Mouse (Mus musculus) yolk sac, embryonic 10.5 days (tissue): Measurements from ENCODE around the gene Hist1h3a.

Experiments used
- DNase-seq: peaks from one replicate; pipeline ENCODE4 v3.0.0-alpha.2; 2017; ENCODE audit warnings: low spot score

Hist1h3a gene

GRCm38 (mm10) chr13:23759251-23759771 is 2.9 kb downstream of the Hist1h3a start:
- DNase-seq = no peak

DNA sequence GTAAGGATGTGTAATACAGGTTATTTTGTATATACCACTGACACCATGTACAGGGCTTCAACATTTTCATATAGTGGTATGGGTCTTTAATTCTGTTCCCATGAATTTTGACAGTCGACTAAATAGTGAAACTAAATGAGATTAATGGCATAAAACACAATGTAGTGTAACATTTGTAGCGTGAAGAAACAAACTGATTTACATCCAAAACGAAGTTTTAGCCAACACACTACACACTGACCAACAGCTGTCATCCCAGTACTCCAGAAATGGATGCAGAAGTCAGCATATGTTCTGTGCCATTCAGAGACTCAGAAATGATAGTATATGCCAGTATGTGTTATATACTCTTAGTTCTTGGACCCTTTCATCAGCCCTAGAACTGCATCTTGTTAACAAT is 4.3 kb downstream of the Hist1h3a start:
- DNase-seq = no peak

GRCm38 (mm10) chr13:23757211-23757773 is 4.9 kb downstream of the Hist1h3a start:
- DNase-seq = peak; percentile 82

DNA sequence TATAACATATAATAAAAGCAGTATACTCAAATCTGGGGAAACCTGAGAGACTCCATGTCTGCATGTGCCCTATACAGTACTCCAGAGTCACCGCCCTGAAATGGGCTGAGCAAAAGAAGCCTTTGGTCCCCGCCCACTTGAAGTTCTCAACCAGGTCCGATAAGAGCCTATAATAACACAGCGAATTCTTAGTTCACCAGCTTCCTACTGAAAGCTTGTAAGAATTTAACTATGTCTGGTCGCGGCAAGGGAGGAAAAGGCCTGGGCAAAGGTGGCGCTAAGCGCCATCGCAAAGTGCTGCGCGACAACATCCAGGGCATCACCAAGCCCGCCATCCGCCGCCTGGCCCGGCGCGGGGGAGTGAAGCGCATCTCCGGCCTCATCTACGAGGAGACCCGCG is 5.4 kb downstream of the Hist1h3a start, which contains the start of gene Hist1h4b:
Gene Hist1h4b, plus strand, starts transcription at position 224 of the 400 bp plus-strand sequence.
- peak; percentile 97 for DNase-seq

GRCm38 (mm10) chr13:23755000-23755399 is 7.2 kb downstream of the Hist1h3a start:
- DNase-seq = no peak

DNA sequence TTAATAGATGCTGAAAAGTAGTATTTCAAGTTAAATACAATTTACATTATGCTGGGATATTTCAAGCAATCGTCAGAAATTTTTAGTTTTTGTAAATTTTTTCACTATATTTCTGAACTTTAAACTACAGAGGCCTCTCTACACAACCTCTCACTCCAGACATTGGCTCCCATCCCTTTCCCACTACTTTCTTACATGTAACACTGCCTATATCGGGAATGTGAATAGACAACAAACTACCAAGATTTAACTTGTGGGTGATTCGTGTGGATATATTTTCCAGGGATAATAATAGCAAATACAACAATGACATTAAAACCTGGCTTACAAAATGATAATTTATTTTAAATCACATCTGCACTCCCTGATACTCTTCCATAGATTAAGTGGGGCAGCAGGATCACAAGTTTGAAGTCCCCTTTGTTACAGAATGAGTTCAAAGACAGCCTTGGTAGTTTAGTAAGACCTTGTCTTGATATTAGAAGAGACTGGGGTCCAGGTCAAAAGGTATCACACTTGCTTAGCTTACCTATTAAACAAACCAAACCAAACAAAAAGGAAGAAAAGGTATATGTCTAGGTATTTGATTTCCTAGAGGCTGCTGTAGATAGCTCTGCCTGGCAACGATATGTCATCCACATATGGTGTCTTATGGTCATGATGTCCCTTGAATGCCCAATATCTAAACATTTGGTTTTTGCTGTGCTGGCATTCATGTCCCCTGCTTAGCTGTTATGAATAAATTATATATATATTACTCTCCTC is 8.7 kb downstream of the Hist1h3a start:
- DNase-seq = peak; percentile 5

DNA sequence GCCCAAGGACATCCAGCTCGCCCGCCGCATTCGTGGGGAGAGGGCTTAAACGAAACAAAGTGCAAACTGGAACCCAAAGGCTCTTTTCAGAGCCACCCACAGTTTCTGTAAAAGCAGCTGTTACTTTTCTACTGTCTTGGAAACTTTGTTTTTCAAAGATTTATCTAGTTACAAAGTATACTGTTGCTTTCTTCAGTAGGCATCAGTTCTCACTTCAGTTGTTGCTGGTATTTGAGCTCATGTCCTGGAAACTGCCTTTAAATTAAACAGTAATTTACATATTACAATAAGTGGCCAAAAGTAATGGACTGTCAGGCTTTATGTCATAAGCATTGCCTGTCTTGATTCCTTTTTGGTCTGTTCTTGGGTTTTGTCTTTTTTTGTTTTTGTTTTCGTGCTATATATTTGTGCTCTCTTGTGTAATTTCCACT is 9.4 kb downstream of the Hist1h3a start:
- DNase-seq = peak; percentile 45

GRCm38 (mm10) chr13:23752067-23752741 is 10.0 kb downstream of the Hist1h3a start, which contains the start of gene Hist1h3b:
Gene Hist1h3b, plus strand, starts transcription at chr13:23752267.
- DNase-seq = peak; percentile 94

DNA sequence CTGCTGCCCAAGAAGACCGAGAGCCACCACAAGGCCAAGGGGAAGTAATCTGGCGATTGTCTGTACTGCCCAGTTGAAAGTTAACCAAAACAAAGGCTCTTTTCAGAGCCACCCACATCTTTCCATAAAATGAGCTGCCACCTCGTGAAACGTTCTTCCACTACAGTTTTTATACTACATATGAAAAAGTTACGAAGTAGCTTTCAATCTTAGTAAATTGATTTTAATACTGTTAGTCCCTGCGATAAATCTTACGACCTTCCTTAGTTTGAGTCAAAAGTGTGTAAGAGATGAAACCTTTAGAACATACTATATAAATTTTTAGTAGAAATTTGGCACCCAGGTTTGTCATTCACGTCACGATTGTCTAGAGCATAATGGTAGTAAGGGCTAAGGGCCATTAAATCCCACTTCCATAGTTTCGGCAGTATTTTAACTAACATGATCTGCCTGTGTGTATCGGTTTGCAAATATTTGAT is 10.7 kb downstream of the Hist1h3a start:
- DNase-seq = peak; percentile 57

GRCm38 (mm10) chr13:23750839-23751477 is 11.2 kb downstream of the Hist1h3a start, which contains the start of gene Hist1h2ab:
Gene Hist1h2ab, plus strand, starts transcription at chr13:23751126.
- DNase-seq = peak; percentile 88

GRCm38 (mm10) chr13:23749563-23750121 is 12.5 kb downstream of the Hist1h3a start:
- DNase-seq = no peak

GRCm38 (mm10) chr13:23747892-23748288 is 14.3 kb downstream of the Hist1h3a start:
- DNase-seq = peak; percentile 55

- peak; percentile 54 for DNase-seq
These were observed 14.9 kb downstream of the Hist1h3a start for GRCm38 (mm10) chr13:23747081-23747891.

DNA sequence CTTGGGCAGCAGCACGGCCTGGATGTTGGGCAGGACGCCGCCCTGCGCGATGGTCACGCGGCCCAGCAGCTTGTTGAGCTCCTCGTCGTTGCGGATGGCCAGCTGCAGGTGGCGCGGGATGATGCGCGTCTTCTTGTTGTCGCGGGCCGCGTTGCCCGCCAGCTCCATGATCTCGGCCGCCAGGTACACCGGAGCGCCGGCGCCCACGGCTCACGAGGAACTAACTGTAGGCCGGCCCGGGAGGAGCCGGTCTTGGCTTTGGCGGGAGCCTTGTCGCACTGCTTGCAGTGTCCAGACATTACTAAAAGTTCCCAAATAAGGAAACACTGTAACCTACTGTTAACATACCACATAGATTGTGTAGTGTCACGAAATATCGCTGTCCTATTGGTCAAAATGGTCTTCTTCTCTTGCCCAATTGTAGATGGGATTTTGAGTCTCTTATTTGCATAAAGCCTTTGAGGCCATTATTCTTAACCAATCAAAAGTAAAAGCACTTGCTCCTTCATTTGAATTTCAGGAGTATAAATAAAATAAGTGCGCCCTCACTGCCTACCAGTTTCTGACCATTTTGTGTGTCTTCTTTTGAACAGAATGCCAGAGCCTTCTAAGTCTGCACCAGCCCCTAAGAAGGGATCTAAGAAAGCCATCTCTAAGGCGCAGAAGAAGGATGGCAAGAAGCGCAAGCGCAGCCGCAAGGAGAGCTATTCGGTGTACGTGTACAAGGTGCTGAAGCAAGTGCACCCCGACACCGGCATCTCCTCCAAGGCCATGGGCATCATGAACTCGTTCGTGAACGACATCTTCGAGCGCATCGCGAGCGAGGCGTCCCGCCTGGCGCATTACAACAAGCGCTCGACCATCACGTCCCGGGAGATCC is 15.7 kb downstream of the Hist1h3a start, which contains the start of gene Hist1h2bb:
Gene Hist1h2bb, plus strand, starts transcription at position 534 of the 880 bp plus-strand sequence.
- DNase-seq = peak; percentile 93

- DNase-seq = peak; percentile 93
These were observed 16.6 kb downstream of the Hist1h3a start, which contains the start of gene Hist1h3c for GRCm38 (mm10) chr13:23745381-23746161. Gene Hist1h3c, minus strand, starts transcription at chr13:23745602.

DNA sequence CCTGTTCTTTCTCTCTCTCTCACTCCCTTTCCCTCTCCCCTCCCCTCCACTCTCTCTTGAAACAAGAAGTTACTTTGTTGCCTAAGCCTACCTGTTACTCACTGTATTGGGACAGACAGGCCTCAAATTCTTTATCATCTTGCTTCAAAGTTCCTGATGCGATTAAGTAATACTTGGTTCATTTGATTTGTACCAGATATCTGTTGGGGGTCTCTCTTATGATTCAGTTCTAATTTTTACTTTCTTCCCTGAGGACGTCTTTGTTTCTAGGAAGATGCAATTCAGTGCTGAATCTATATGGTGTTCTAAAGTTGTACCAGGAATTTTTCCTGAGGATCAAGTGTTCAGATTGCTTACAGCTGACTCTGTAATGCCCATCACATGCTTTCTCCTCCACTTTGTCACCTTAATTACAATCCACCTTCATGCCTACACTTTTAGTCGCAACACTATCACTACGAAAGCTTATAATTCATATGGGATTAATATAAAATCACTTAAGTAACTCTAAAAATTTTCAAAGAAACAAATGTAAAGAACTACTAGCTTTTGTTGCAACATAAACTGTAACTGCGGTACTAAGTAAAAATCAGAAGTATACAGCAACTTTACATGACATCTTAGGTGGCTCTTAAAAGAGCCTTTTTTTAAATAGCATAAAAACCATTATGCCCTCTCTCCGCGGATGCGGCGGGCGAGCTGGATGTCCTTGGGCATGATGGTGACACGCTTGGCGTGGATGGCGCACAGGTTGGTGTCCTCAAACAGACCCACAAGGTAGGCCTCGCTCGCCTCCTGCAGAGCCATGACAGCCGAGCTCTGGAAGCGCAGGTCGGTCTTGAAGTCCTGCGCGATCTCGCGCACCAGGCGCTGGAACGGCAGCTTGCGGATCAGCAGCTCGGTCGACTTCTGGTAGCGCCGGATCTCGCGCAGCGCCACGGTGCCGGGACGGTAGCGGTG is 17.5 kb downstream of the Hist1h3a start:
- peak; percentile 47 for DNase-seq

GRCm38 (mm10) chr13:23743963-23744362 is 18.2 kb downstream of the Hist1h3a start:
- DNase-seq = no peak
